Mouse (Mus musculus) CH12.LX (cell line): ENCODE data around the gene Eif5.

ENCODE experiments used
- BHLHE40 ChIP-seq: IDR thresholded peaks from 2 replicates; pipeline ENCODE4 v1.6.1; 2011; ENCODE audit warnings: mild to moderate bottlenecking, low read depth, low read length, improper control_type of control experiment
- CTCF ChIP-seq, 2 experiments: IDR thresholded peaks in 1 of 2; conservative IDR thresholded peaks in 1 of 2; 2 replicates each; pipeline ENCODE4 v1.5.1; 2011 to 2012; ENCODE audit warnings: low read depth in 2 of 2, low read length in 2 of 2, improper control_type of control experiment in 1 of 2, inconsistent platforms in 1 of 2, mild to moderate bottlenecking in 1 of 2, moderate library complexity in 1 of 2
- MAFK ChIP-seq: IDR thresholded peaks from 2 replicates; pipeline ENCODE4 v1.6.1; 2011; ENCODE audit warnings: low read length, improper control_type of control experiment; ENCODE audit not compliant: insufficient replicate concordance
- NRF1 ChIP-seq: IDR thresholded peaks from 2 replicates; pipeline ENCODE4 v1.6.1; 2014; ENCODE audit warnings: low read depth, mild to moderate bottlenecking, inconsistent platforms, low read length, improper control_type of control experiment, moderate library complexity
- POLR2A ChIP-seq: IDR thresholded peaks from 2 replicates; pipeline ENCODE4 v1.6.1; 2011; ENCODE audit warnings: low read depth, mild to moderate bottlenecking, improper control_type of control experiment, low read length
- SIN3A ChIP-seq: IDR thresholded peaks from 2 replicates; pipeline ENCODE4 v1.6.1; 2012; ENCODE audit warnings: low read length, improper control_type of control experiment, inconsistent platforms
- USF2 ChIP-seq: conservative IDR thresholded peaks from 2 replicates; pipeline ENCODE4 v1.6.1; 2011; ENCODE audit warnings: low read depth, low read length, improper control_type of control experiment

GRCm38 (mm10) chr12:111593775-111594174, 56.0 kb downstream of the Eif5 start:
- no peak for TF ChIP-seq CTCF (conservative IDR thresholded peaks at IDR 0.05 in 1 of 2, IDR thresholded peaks at IDR 0.05 in 1 of 2; ENCODE audit: low read depth in 2 of 2, low read length in 2 of 2)
- no peak for TF ChIP-seq USF2
- TF ChIP-seq MAFK = no peak
- no peak for TF ChIP-seq POLR2A
- no peak for TF ChIP-seq SIN3A
- no peak for TF ChIP-seq BHLHE40
- no peak for TF ChIP-seq NRF1
